Mouse (Mus musculus) kidney, adult 2 months (tissue): Measurements from ENCODE around the gene Vim.

Experiments used
- CTCF ChIP-seq: fragments of 200-500 bp; conservative IDR thresholded peaks from 2 replicates; pipeline ENCODE4 v1.5.1; 2011; ENCODE audit warnings: low read depth, mild to moderate bottlenecking, control low read depth, low read length, moderate library complexity, mixed read lengths; ENCODE audit not compliant: insufficient read depth, insufficient read length
- POLR2A ChIP-seq: fragments of 200-500 bp; IDR thresholded peaks from one replicate; pipeline ENCODE4 v1.6.1; 2011; ENCODE audit warnings: low read depth, low read length, control low read depth

GRCm38 (mm10) chr2:13530639-13531038, 43.1 kb upstream of the Vim start:
- TF ChIP-seq POLR2A (no peak), CTCF (no peak)
